Mouse (Mus musculus): Measurements from ENCODE around the gene Cxcr4.

DNA sequence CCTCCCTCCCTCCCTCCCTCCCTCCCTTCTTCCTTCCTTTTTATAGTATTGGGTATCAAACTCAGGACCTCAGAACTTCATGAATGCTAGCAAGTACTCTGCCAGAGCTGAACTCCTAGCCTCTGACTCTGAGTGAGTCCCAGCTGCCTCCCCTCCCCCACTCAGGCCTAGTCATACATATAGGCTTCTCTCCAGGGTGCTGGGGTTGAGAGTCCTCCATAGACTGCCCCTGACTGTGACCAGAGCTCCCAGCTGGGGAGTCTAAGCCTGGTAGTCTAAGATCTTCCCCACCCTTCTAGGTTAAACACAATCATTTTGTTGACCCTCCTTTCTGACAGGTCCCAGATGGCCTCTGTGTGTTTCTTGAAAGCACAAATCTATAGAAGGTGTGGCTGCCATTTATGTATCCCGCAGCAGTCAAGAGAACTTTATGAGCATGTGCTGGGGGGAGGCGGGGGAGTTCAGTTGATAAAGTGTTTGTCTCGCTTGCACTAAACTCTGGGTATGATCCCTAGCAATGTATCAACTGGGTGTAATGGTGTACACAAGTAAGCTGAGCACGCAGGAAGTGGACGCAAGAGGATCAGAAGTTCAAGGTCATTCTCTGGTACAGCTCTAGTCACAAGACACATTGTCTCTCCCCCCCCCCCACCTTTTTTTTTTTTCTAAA is 10.1 kb upstream of the Cxcr4 start:
- TF ChIP-seq CTCF (IDR thresholded peaks at IDR 0.05; ENCODE audit: low read depth, low read length) (no peak), POLR2A (IDR thresholded peaks at IDR 0.05; ENCODE audit: extremely low read depth, insufficient read depth, low read length) (no peak)
